Mouse (Mus musculus) c-Kit-negative CD71-positive TER-119-positive erythroid progenitor cells, embryonic 14.5 days (primary cell): ENCODE data around the gene Cela3a.
A peak's percentile ranks its signal among the peaks of the same experiment; 100 is the strongest.
"Not testable (repeated sequence)": the region's sequence is repeated elsewhere in the genome, so short reads cannot be mapped to it uniquely, and the experiment has no call there.

Experiments
- DNase-seq: peaks from one replicate; pipeline ENCODE4 v3.0.0-alpha.2; 2013; ENCODE audit warnings: low read depth, low spot score

The Cela3a gene

GRCm38 (mm10) chr4:137409691-137410090 lies at the start of gene Cela3a:
Gene Cela3a, minus strand, starts transcription at chr4:137409791.
- DNase-seq, result no peak

- no peak for DNase-seq
Observed at GRCm38 (mm10) chr4:137458861-137459260, 49.3 kb upstream of the Cela3a start.

- no peak for DNase-seq
Observed at GRCm38 (mm10) chr4:137458310-137458709, 48.7 kb upstream of the Cela3a start.

- DNase-seq, result no peak
Observed at GRCm38 (mm10) chr4:137457292-137457691, 47.7 kb upstream of the Cela3a start.

GRCm38 (mm10) chr4:137456581-137456980 lies 47.0 kb upstream of the Cela3a start:
- DNase-seq, result no peak

GRCm38 (mm10) chr4:137454582-137454981 lies 45.0 kb upstream of the Cela3a start:
- DNase-seq, result no peak

- DNase-seq, result no peak
Observed at GRCm38 (mm10) chr4:137453234-137453767, 43.7 kb upstream of the Cela3a start, which contains the start of gene 1700013G24Rik. Gene 1700013G24Rik, plus strand, starts transcription at chr4:137453284.

- DNase-seq, result no peak
Observed at GRCm38 (mm10) chr4:137452190-137452589, 42.6 kb upstream of the Cela3a start.

GRCm38 (mm10) chr4:137449715-137450114 lies 40.1 kb upstream of the Cela3a start:
- no peak for DNase-seq

GRCm38 (mm10) chr4:137449132-137449531 lies 39.5 kb upstream of the Cela3a start:
- DNase-seq, result no peak

- no peak for DNase-seq
Observed at GRCm38 (mm10) chr4:137448641-137449040, 39.0 kb upstream of the Cela3a start.

- DNase-seq, result no peak
Observed at GRCm38 (mm10) chr4:137448197-137448596, 38.6 kb upstream of the Cela3a start.

- no peak for DNase-seq
Observed at GRCm38 (mm10) chr4:137447363-137448196, 38.0 kb upstream of the Cela3a start.

GRCm38 (mm10) chr4:137445881-137446280 lies 36.3 kb upstream of the Cela3a start:
- DNase-seq, result no peak

GRCm38 (mm10) chr4:137443625-137444024 lies 34.0 kb upstream of the Cela3a start:
- DNase-seq, result peak; percentile 49

GRCm38 (mm10) chr4:137441332-137441731 lies 31.7 kb upstream of the Cela3a start:
- no peak for DNase-seq

GRCm38 (mm10) chr4:137438842-137439241 lies 29.3 kb upstream of the Cela3a start:
- DNase-seq, result peak; percentile 37

GRCm38 (mm10) chr4:137436979-137437669 lies 27.5 kb upstream of the Cela3a start:
- DNase-seq, result no peak

- not testable (repeated sequence) for DNase-seq
Observed at GRCm38 (mm10) chr4:137432700-137433550, 23.3 kb upstream of the Cela3a start.

- no peak for DNase-seq
Observed at GRCm38 (mm10) chr4:137430502-137430901, 20.9 kb upstream of the Cela3a start, which contains the start of gene Cela3b. Gene Cela3b, minus strand, starts transcription at chr4:137430540.
